Mouse (Mus musculus) heart, postnatal 4 days (tissue): ENCODE measurements at regions not wholly inside any gene's neighbourhood (a gene's known extent, or its start where the extent isn't known, plus 50 kb on each side); places are given as distances from the start of the nearest gene placed in this dataset.
"Not testable (repeated sequence)": the region's sequence is repeated elsewhere in the genome, so short reads cannot be mapped to it uniquely, and the experiment has no call there.

Experiments
- DNase-seq: peaks from one replicate; pipeline ENCODE4 v3.0.0; 2021

GRCm38 (mm10) chr3:126011269-126011668, 72.8 kb upstream of the Ugt8a start:
- DNase-seq: peak; percentile 9

- DNase-seq: no peak
Observed at GRCm38 (mm10) chr3:126016166-126016565, 77.7 kb upstream of the Ugt8a start.

GRCm38 (mm10) chr3:126044327-126044726, 105.9 kb upstream of the Ugt8a start:
- DNase-seq: no peak

GRCm38 (mm10) chr3:126044861-126045260, 106.4 kb upstream of the Ugt8a start:
- no peak for DNase-seq

DNA sequence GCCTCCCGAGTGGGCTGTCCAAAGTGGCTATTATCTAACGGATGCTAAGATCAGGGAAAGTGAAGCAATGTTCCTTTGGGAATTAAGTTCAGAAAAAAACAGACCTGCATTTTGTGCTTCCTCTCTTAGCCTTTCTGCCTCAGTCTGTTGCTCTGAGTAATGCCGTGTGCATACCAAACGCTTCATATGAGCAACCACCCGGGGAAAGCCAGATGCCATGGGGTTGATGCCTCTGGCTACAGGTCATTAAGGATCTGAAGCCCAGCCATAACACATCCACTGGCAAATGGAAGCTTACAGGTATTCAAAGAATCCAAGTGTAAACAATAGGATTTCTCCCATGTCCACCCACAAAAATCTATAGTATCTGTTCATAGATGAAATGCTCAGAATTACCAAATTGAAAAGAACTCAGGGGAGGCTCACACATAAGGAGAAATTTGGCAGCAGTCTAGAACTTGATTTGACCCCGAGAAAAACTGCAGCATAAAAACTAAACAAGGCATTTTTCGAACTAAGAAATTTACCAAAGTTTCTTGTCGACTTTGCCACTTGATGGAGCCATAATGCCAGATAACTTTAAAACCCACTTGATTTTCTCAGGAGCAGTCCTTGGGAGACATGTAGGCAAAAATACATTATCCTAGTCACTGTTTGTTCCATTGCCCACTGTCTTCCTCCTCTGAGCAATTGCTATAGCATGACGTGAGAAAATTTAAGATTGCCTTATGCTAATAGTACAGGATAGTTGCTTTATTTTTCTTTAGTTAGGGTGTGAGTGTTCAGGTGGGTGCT, 107.8 kb upstream of the Ugt8a start:
- DNase-seq: no peak

DNA sequence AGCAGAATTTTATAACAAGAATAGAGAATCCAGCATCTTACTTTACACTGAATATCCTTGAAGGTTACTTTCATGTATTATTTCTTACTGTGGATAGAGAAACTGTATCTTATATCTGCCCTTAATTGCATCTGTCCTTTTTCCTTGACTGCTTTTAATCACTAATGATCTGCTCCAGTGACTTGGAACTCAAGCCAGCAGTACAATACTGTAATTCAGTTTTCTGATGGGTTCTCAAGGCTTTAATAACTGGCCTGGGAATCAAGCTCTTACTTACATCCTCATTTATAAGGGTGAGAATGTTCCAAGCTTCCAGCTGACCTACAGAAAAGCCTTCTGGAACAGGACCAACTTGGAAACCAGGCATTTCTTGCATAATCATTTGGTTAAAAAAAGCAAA, 120.2 kb upstream of the Ugt8a start:
- DNase-seq: no peak

DNA sequence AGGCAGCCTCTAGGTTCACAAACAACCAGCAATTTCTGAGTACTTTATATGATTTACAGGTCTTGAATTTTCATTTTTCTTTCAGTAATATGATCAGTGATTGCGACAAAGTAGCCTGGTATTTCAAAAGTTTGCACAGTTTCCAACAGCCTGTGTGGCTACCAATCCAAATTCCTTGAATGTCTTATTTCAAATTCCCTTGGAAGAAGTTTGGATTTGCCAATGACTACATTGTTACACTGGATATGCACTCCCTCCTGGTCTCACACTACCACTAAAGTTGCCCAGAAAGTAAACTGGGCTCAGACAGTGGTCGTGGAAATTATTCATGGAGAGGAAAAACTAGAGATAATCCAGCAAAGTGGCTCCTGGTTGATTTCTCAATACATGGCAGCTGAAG, 166.7 kb upstream of the Ugt8a start:
- DNase-seq: no peak

GRCm38 (mm10) chr3:126109371-126109770, 171.0 kb upstream of the Ugt8a start:
- DNase-seq: no peak

DNA sequence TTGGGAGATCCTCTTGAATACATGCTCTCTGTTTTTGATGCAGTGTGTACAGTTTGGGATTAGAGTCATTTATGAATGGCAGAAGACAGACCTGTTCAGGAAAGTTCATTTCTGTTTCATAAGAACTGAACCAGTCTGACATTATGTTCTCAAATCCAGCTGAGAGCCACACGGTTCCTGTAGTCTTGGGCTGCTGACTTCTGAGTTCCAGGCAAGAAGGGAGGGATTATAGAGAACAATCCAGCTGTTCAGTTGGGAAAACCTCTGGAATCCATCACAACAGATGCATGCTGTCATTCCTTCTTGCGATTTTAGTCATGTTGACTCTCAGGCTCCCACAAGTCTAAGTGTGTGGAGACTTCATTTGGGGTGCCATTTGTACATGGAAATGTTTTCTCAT, 179.4 kb upstream of the Ugt8a start:
- peak; percentile 4 for DNase-seq

GRCm38 (mm10) chr3:126122323-126123259, 184.2 kb upstream of the Ugt8a start:
- no peak for DNase-seq

DNA sequence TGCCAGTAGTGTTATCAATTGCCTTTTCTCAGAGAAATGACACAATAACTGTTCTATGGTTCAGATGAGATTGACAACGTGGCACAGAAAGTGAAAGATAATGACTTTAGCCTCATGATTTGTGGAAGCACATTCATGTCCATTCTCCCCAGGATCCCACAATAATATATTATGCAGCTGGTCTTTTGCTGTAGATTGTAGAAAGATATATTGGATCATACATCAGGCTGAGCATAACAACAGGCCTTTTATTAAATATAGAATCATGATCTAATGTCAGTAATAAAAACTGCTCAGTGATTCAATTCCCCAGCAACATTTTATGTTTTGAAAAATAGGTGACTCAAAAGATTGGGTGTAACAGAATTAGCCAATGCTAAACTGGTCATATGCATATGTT, 196.9 kb upstream of the Arsj start:
- DNase-seq: no peak

DNA sequence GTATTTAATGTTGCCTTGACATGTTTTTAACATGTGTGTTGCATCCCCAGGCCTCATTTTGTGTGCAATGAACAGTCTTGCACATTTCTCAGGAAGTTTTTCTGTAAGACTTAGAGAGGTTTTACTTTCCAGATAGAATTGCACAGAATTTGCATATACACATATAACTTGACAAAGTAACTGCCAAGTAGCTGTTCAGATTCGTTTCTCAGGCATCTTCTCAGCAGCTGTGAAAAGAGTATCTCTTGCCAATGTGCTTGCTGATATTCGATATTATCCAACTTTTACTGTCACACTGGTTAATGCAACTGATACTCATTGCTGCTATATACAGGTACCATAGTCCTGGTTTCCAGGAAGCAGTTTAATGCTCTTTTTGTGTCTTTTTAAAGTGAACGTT, 154.5 kb upstream of the Arsj start:
- no peak for DNase-seq

DNA sequence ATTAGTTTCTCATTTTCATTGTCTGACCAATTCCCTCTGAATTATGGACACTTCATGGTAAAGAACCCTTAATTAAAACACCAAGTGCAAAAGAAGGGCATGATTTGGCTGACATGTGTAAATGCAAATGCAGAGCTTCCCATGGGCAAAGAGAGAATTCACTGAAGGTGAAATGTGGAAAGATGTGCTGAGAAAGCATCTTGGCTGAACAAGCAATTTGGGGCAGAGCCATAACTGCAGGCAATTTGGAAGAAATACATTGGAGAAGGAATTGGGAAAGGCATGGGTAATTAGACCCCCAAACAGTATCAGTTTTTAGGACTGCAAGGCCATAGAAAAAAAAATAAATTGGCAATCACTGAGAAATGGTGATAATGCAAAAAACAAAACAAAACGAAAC, 153.3 kb upstream of the Arsj start:
- DNase-seq: no peak

DNA sequence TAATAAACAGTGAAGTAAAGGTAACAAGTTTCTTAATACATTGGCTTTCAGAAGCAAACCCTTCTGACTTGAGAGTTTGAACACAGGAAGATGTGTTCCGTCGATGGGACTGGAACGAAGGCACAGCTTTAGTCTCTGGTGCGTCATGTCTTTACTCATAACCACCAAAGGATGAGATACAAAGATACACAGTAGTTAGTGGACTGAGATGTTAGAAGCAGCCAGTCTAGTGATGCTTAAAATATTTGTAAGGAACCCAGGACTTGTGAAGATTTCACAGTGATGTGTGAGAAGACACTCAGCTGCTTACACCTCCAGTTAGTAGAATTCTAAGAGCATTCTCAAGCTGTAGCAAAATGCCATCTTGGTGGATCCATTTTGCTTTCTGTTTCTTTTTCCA, 135.9 kb upstream of the Arsj start:
- DNase-seq: no peak

GRCm38 (mm10) chr3:126245834-126246233, 117.7 kb upstream of the Arsj start:
- DNase-seq: no peak

DNA sequence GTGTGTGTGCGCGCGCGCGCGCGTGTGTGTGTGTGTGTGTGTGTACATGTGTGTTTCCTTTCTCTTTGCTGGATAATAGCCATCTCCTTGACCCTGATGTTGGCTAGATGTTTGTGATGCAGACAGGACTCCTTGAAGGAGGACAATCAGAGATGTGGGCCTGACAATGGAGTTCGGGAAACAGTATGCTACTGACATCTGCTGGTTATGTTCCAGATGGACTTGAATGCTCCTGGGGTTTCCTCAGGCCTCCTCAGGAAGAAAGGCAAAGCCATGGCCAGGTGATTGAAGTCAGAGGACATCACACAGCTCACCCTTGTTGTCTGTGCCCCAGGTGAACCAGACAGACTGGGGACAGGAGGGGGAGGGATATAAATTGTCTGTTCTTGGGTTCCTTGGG, 102.2 kb upstream of the Arsj start:
- DNase-seq: no peak

- not testable (repeated sequence) for DNase-seq
Observed at GRCm38 (mm10) chr3:126272027-126272426, 91.5 kb upstream of the Arsj start.

DNA sequence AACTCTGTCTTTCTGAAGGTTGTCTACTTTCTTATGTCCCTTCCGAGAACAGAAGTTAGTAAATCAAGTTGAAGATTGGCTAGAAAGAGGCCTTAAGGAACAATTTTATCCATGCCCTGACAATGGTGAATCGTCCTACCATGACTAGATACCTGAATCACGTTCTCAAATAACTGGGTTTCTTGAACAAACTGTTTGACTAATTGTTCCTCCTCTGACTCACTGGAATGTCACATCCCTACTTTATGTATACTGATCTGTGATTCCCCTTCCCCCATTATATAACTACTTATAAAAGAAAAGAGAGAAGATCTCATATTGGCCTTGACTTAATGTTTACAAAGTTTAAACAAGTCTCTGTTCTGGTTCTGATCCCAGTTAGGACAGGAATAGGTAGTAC, 89.9 kb upstream of the Arsj start:
- DNase-seq: no peak

DNA sequence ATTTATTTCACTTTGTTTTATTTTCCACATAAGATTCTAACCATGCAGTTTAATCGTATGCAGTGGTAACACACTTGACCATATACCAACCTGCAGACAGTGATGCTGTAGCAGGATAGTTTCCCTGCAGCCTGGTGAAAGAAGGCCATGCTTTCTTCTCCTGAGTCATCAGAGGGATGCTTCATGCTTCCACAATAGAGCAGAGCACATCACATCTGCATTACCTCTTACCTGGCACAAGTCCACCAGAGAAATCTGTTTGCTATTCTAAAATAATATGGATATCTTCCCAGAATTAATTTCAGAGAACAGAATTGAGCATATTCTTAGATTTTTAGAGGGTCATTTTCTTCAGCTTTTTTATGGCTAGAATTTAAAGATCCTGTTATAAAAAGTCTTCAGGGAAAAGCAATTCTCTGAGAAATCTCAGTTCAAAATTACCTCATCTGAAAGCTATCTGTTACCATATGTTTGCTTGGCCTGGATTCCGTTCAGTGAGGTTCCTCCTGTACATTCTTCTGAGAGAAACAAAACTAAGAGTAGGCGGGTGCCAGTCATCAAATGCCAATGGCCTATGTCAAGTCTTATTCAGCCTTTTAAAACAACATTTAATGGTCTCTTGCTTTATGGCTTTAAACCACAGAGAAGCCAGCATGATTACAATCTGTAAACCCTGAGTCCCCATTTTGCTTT, 87.3 kb upstream of the Arsj start:
- DNase-seq: peak; percentile 11

- no peak for DNase-seq
Observed at GRCm38 (mm10) chr3:126284294-126285090, 79.0 kb upstream of the Arsj start.

DNA sequence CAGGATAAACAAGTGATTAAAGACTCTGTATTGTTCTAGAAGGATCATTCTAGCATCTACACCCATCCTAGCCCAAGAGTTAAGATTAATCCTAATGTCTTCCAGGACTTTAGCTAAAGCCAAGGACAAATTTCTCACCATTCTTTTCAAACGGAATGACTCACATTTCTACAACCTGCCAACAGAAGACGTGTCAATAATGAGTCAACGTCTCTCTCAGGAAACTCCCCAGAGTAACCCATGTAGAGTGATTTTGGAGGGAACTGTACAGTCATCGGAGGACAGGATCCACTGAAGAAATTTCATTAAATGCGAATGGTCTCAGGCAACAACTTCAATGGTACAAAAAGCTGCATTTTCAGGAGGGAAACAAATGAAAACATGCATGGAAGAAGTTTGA, 71.2 kb upstream of the Arsj start:
- DNase-seq: no peak

- no peak for DNase-seq
Observed at GRCm38 (mm10) chr3:126292830-126293229, 70.7 kb upstream of the Arsj start.
